Mouse (Mus musculus) G1E (cell line): ENCODE data around the gene Klhl18. TPM values are rescaled to one million over a fixed set of nuclear protein-coding genes. Genes with fewer than 3 reads are reported as not detected.
"Not testable (repeated sequence)": the region's sequence is repeated elsewhere in the genome, so short reads cannot be mapped to it uniquely, and the experiment has no call there.

Source experiments
- ATAC-seq: 2 replicates; pipeline ENCODE4 v1.8.0; 2016; ENCODE audit warnings: mild to moderate bottlenecking; ENCODE audit not compliant: insufficient number of reproducible peaks, poor library complexity, low FRiP score, severe bottlenecking; ENCODE audit errors: extremely low read depth
- DNase-seq: peaks from one replicate; pipeline ENCODE4 v3.0.0; 2012; ENCODE audit warnings: low spot score
- H3K27me3 ChIP-seq: 2 replicates; pipeline ENCODE4 v1.6.1; 2012; ENCODE audit warnings: mild to moderate bottlenecking, low read length, inconsistent platforms; ENCODE audit not compliant: insufficient read depth
- H3K36me3 ChIP-seq: replicated peaks from 2 replicates; pipeline ENCODE3; 2012; ENCODE audit warnings: mild to moderate bottlenecking, inconsistent platforms
- H3K4me1 ChIP-seq: 2 replicates; pipeline ENCODE4 v1.6.1; 2012; ENCODE audit warnings: low read depth, low read length, inconsistent platforms, mixed read lengths; ENCODE audit not compliant: insufficient read depth
- H3K4me3 ChIP-seq: 2 replicates; pipeline ENCODE4 v1.5.1; 2012; ENCODE audit warnings: low read depth, mild to moderate bottlenecking, inconsistent platforms, low read length, moderate library complexity, mixed read lengths
- H3K9me3 ChIP-seq: replicated peaks from 2 replicates; pipeline ENCODE4 v1.6.1; 2012; ENCODE audit warnings: inconsistent platforms
- CTCF ChIP-seq: IDR thresholded peaks from 2 replicates; pipeline ENCODE4 v1.5.1; 2012; ENCODE audit warnings: low read depth, low read length, inconsistent platforms, mixed read lengths
- GATA1 ChIP-seq: IDR thresholded peaks from 2 replicates; pipeline ENCODE4 v1.6.1; 2012; ENCODE audit warnings: borderline replicate concordance, low read length, inconsistent platforms, mixed read lengths
- GATA2 ChIP-seq: IDR thresholded peaks from 2 replicates; pipeline ENCODE4 v1.6.1; 2012; ENCODE audit warnings: low read depth, low read length, inconsistent platforms, borderline replicate concordance
- POLR2AphosphoS5 ChIP-seq: IDR thresholded peaks from 2 replicates; pipeline ENCODE4 v1.6.1; 2012; ENCODE audit warnings: low read depth, low read length, inconsistent platforms; ENCODE audit not compliant: insufficient replicate concordance
- TAL1 ChIP-seq: conservative IDR thresholded peaks from 2 replicates; pipeline ENCODE4 v1.6.1; 2012; ENCODE audit warnings: low read depth, low read length, inconsistent platforms, mixed read lengths
- polyA plus RNA-seq: library from polyadenylated mRNA; stranded (reverse); fragments of >175 nt; gene quantifications from 2 replicates; pipeline ENCODE4 v1.2.3, GENCODE M21; 2012
- total RNA-seq, 2 experiments: library from RNA; stranded (forward) in 1 of 2; stranded (reverse) in 1 of 2; fragments of 200-1000 nt in 1 of 2; fragments of >200 nt in 1 of 2; fragmentation: Nextera tagmentation in 1 of 2; gene quantifications; 2 replicates each; pipeline ENCODE4 v1.2.3; 2014 to 2017

Klhl18 gene
- total and polyA plus RNA-seq, 3 experiments = 5.7 to 11.4 (median 6.5) TPM

GRCm38 (mm10) chr9:110410908-110411887 is 65.3 kb downstream of the Klhl18 start:
- TF ChIP-seq GATA1 (no peak), CTCF (peak; percentile 72)

GRCm38 (mm10) chr9:110408099-110408773 is 68.3 kb downstream of the Klhl18 start, which contains the start of gene Ptpn23:
Gene Ptpn23, minus strand, starts transcription at chr9:110408213.
- Histone ChIP-seq H3K27me3 (no peaks in the 10 kb centered on the region), H3K36me3 (peaks cover 21% of the 10 kb centered on the region), H3K9me3 (no peaks in the 10 kb centered on the region), H3K4me3 (peak within 1 kb of the TSS; percentile 100), H3K4me1 (peaks cover 40% of the 10 kb centered on the region)
- ATAC-seq (peak; percentile 79), DNase-seq (peak; percentile 96)
- TF ChIP-seq CTCF (no peak), POLR2AphosphoS5 (no peak), TAL1 (no peak), GATA1 (no peak), GATA2 (no peak)

More at GRCm38 (mm10) chr9:110410908-110411887, 65.3 kb downstream of the Klhl18 start:
- ATAC-seq (0 out of 2 replicates have a peak, but pooled peaks have one; percentile 12), DNase-seq (peak; percentile 70)
- Histone ChIP-seq H3K27me3 (peaks cover 6% of the 10 kb centered on the region; the same call in 1 of the 2 replicates), H3K9me3 (no peaks in the 10 kb centered on the region), H3K4me1 (peaks cover 29% of the 10 kb centered on the region), H3K4me3 (no peak overlapping the region), H3K36me3 (no peaks in the 10 kb centered on the region)

GRCm38 (mm10) chr9:110407311-110408098 is 69.0 kb downstream of the Klhl18 start:
- Histone ChIP-seq H3K4me1 (peaks cover 40% of the 10 kb centered on the region), H3K4me3 (peak overlapping the region; percentile 100), H3K27me3 (no peaks in the 10 kb centered on the region), H3K36me3 (peaks cover 24% of the 10 kb centered on the region), H3K9me3 (no peaks in the 10 kb centered on the region)
- no peak for ATAC-seq
- TF ChIP-seq CTCF = no peak
- TF ChIP-seq GATA1 = no peak
- no peak for TF ChIP-seq TAL1
- no peak for TF ChIP-seq POLR2AphosphoS5
- TF ChIP-seq GATA2 = no peak
- DNase-seq = peak; percentile 36

- not testable (repeated sequence) for ATAC-seq, DNase-seq
Measured at GRCm38 (mm10) chr9:110403240-110403639, 73.3 kb downstream of the Klhl18 start.

GRCm38 (mm10) chr9:110402731-110403130 is 73.8 kb downstream of the Klhl18 start:
- Histone ChIP-seq H3K4me1 (peaks cover 29% of the 10 kb centered on the region), H3K9me3 (no peaks in the 10 kb centered on the region), H3K4me3 (no peak overlapping the region), H3K36me3 (peaks cover 64% of the 10 kb centered on the region), H3K27me3 (no peaks in the 10 kb centered on the region)
- DNase-seq (no peak), ATAC-seq (no peak)
- TF ChIP-seq CTCF (no peak), GATA2 (no peak), POLR2AphosphoS5 (no peak), GATA1 (no peak)

More at GRCm38 (mm10) chr9:110403240-110403639, 73.3 kb downstream of the Klhl18 start:
- H3K9me3 ChIP-seq, H3K4me3 ChIP-seq, H3K27me3 ChIP-seq: not testable (repeated sequence)
- H3K36me3 ChIP-seq = peaks cover 59% of the 10 kb centered on the region
- H3K4me1 ChIP-seq = peaks cover 29% of the 10 kb centered on the region

GRCm38 (mm10) chr9:110400650-110401049 is 75.8 kb downstream of the Klhl18 start:
- TF ChIP-seq GATA2 (no peak), POLR2AphosphoS5 (no peak), TAL1 (no peak)
- Histone ChIP-seq H3K4me1 (peaks cover 16% of the 10 kb centered on the region), H3K4me3 (no peak overlapping the region), H3K9me3 (no peaks in the 10 kb centered on the region), H3K36me3 (peaks cover 78% of the 10 kb centered on the region), H3K27me3 (no peaks in the 10 kb centered on the region)
- ATAC-seq = no peak
- no peak for DNase-seq
